ENCODE assay signal across 10 mouse cellular contexts in genomic region chrX:61722281-61723028, GRCm38 (mm10). TPM values are rescaled to one million over a fixed set of nuclear protein-coding genes. Genes with fewer than 3 reads are reported as not detected.
DNase-seq lines count a peak whose midpoint lies in the region; ATAC-seq and TF ChIP-seq lines count a peak whose summit lies in the region.
"Had no signal": no experiment of that assay in that cellular context is flagged by ENCODE, and none has a peak within 500 bp of the region (broad histone marks: within the 10 kb centered on the region; RNA-seq: fewer than 3 reads in every experiment).

No protein-coding gene starts in this region.

- WGBS in lung, embryonic 15.5 days: 16% methylated on average over 12 of the region's 12 CpGs
- 21% methylated on average over 12 of the region's 12 CpGs for WGBS in lung, adult 2 months
- 46% methylated on average over 12 of the region's 12 CpGs for WGBS in forebrain, embryonic 16.5 days
- 18% methylated on average over 12 of the region's 12 CpGs for WGBS in limb, embryonic 13.5 days
- 32% methylated on average over 12 of the region's 12 CpGs for WGBS in neural tube, embryonic 12.5 days

- no peak overlapping the region for H3K9ac ChIP-seq in lung, embryonic 15.5 days
- H3K9ac ChIP-seq in forebrain, embryonic 16.5 days (replicated peaks; ENCODE audit: low read depth, low read length): no peak overlapping the region
- H3K9ac ChIP-seq in limb, embryonic 13.5 days: no peak overlapping the region
- no peak overlapping the region for H3K9ac ChIP-seq in neural tube, embryonic 12.5 days

- no peaks in the 10 kb centered on the region for H3K9me3 ChIP-seq in lung, embryonic 15.5 days
- no peaks in the 10 kb centered on the region for H3K9me3 ChIP-seq in forebrain, embryonic 16.5 days (ENCODE audit: control insufficient read depth, low read length)
- no peaks in the 10 kb centered on the region for H3K9me3 ChIP-seq in limb, embryonic 13.5 days
- no peaks in the 10 kb centered on the region for H3K9me3 ChIP-seq in neural tube, embryonic 12.5 days

- H3K36me3 ChIP-seq in lung, embryonic 15.5 days: no peaks in the 10 kb centered on the region
- no peaks in the 10 kb centered on the region for H3K36me3 ChIP-seq in forebrain, embryonic 16.5 days (ENCODE audit: control insufficient read depth, insufficient read depth)
- no peaks in the 10 kb centered on the region for H3K36me3 ChIP-seq in limb, embryonic 13.5 days
- H3K36me3 ChIP-seq in neural tube, embryonic 12.5 days: no peaks in the 10 kb centered on the region

- no peak for TF ChIP-seq CTCF in lung, adult 2 months (IDR thresholded peaks at IDR 0.05; ENCODE audit: insufficient read depth, low read length)

- intact Hi-C loops in gastrocnemius, postnatal 14 days (cut with DNase I; ENCODE audit: low total_unique reads): no loop called here

- ATAC-seq in lung, embryonic 15.5 days (ENCODE audit: borderline replicate concordance, extremely low read depth, low FRiP score, low TSS enrichment): peak; percentile 64
- peak; percentile 93 for ATAC-seq in forebrain, embryonic 16.5 days
- ATAC-seq in limb, embryonic 13.5 days (ENCODE audit: low FRiP score, low read depth): no peak
- peak; percentile 84 for ATAC-seq in neural tube, embryonic 12.5 days (ENCODE audit: low FRiP score, low read depth)

- no peaks in the 10 kb centered on the region for H3K27me3 ChIP-seq in lung, embryonic 15.5 days
- no peaks in the 10 kb centered on the region for H3K27me3 ChIP-seq in forebrain, embryonic 16.5 days (replicated peaks; ENCODE audit: control insufficient read depth, insufficient read depth, low read length)
- H3K27me3 ChIP-seq in limb, embryonic 13.5 days: no peaks in the 10 kb centered on the region
- no peaks in the 10 kb centered on the region for H3K27me3 ChIP-seq in neural tube, embryonic 12.5 days (replicated peaks)

- H3K4me3 ChIP-seq in lung, embryonic 15.5 days: 0 out of 2 replicates have a peak overlapping the region, but pooled peaks have one; percentile 3
- H3K4me3 ChIP-seq in lung, adult 2 months (replicated peaks; ENCODE audit: extremely low read depth, low read depth, low read length): no peak overlapping the region
- H3K4me3 ChIP-seq in forebrain, embryonic 16.5 days (replicated peaks; ENCODE audit: low read length): no peak overlapping the region
- H3K4me3 ChIP-seq in limb, embryonic 13.5 days: no peak overlapping the region
- H3K4me3 ChIP-seq in neural tube, embryonic 12.5 days: no peak overlapping the region
- H3K4me3 ChIP-seq: left cerebral cortex, adult 2 months had no signal

- no peak overlapping the region for H3K27ac ChIP-seq in lung, embryonic 15.5 days
- H3K27ac ChIP-seq in forebrain, embryonic 16.5 days (ENCODE audit: low read length): no peak overlapping the region
- no peak overlapping the region for H3K27ac ChIP-seq in limb, embryonic 13.5 days
- no peak overlapping the region for H3K27ac ChIP-seq in neural tube, embryonic 12.5 days
- H3K27ac ChIP-seq: left cerebral cortex, adult 2 months had no signal

- H3K4me1 ChIP-seq in lung, embryonic 15.5 days: 0 out of 2 replicates have a peak, but pooled peaks cover 2% of the 10 kb centered on the region
- H3K4me1 ChIP-seq in lung, adult 2 months (ENCODE audit: control insufficient read depth, insufficient read depth, low read length): no peaks in the 10 kb centered on the region
- no peaks in the 10 kb centered on the region; the same call in 1 of the 2 replicates for H3K4me1 ChIP-seq in forebrain, embryonic 16.5 days (replicated peaks; ENCODE audit: control insufficient read depth, insufficient read depth, low read length)
- H3K4me1 ChIP-seq in limb, embryonic 13.5 days: no peaks in the 10 kb centered on the region
- H3K4me1 ChIP-seq in neural tube, embryonic 12.5 days: no peaks in the 10 kb centered on the region

- no peak for TF ChIP-seq POLR2A in lung, adult 2 months (IDR thresholded peaks at IDR 0.05; ENCODE audit: borderline replicate concordance, extremely low read depth, low read depth, low read length)

- H3K4me2 ChIP-seq in lung, embryonic 15.5 days: peak overlapping the region; percentile 38
- H3K4me2 ChIP-seq in forebrain, embryonic 16.5 days (ENCODE audit: low read length): no peak overlapping the region; the same call in 1 of the 2 replicates
- H3K4me2 ChIP-seq in limb, embryonic 13.5 days (replicated peaks): peak overlapping the region; percentile 42
- H3K4me2 ChIP-seq in neural tube, embryonic 12.5 days (replicated peaks): peak overlapping the region; percentile 36

- DNase-seq in lung, adult 2 months: no peak
- DNase-seq in cerebellum, adult 11-12 months: peak; percentile 85
- DNase-seq in thymus, postnatal 36 days: no peak
- no peak for DNase-seq in gastrocnemius, postnatal 14 days

RNA-seq across cellular contexts. Expression of gene Ldoc1, which starts 13.2 kb away (rescaled TPM):
- 0.11 and 0.14 TPM in 2 replicates for polyA plus RNA-seq in lung, embryonic 15.5 days (2015; fragmentation: Nextera tagmentation; extraction: Ambion mirVana)
- not detected in 2 replicates for polyA plus RNA-seq in lung, adult 2 months (2012; rRNA removed)
- 2.0 and 4.0 TPM in 2 replicates for polyA plus RNA-seq in forebrain, embryonic 16.5 days (2015; fragmentation: Nextera tagmentation; extraction: Ambion mirVana)
- 0.73 and 0.76 TPM in 2 replicates for polyA plus RNA-seq in limb, embryonic 13.5 days (2015; fragmentation: Nextera tagmentation; extraction: Ambion mirVana)
- 1.5 and 2.0 TPM in 2 replicates for polyA plus RNA-seq in neural tube, embryonic 12.5 days (2016; fragmentation: Nextera tagmentation; extraction: Ambion mirVana)
- total RNA-seq in gastrocnemius, postnatal 14 days (2021): not detected
- polyA plus RNA-seq: testis, adult 2 months had no signal
